Mouse (Mus musculus): Measurements from ENCODE around the gene Plxnc1. TPM values are rescaled to one million over a fixed set of nuclear protein-coding genes. Genes with fewer than 3 reads are reported as not detected.
A peak's percentile ranks its signal among the peaks of the same experiment; 100 is the strongest.

Plxnc1 gene
- 6.7 and 7.1 TPM in 2 replicates for polyA plus RNA-seq (2014; fragmentation: Nextera tagmentation; extraction: Ambion mirVana)

DNA sequence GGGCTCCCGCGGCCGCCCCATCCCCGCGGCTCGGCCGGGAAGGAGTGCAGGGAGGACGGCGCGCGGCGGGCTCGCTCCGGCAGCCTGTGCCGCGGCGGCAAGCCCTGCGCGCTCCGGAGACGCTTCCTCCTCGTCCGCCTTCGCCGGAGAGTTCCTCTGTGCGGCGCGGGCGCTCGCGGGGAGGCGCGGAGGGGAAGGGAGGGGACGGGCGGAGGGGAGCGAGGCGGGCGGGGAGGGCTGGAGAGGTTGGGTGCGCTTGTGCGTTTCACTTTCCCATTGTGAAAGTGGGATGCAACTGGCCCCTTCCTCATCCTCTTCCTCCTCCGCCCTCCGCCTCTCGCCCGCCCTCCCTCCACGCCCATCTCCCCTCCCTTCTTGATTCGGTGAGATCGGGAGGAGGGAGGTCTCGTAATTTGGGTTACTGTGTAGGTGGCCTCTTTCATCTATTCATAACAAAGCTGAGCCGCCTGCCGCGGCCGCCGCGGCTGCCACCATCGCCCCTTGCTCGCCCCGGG is at the start of gene Plxnc1:
Gene Plxnc1, minus strand, starts transcription at position 145 of the 515 bp plus-strand sequence.
- peaks cover 41% of the 10 kb centered on the region for H3K27me3 ChIP-seq (ENCODE audit: control insufficient read depth, insufficient read depth, low read length)
- whole genome bisulfite sequencing (ENCODE audit: insufficient replicate concordance) = 0% methylated on average over 26 of the region's 57 CpGs

DNA sequence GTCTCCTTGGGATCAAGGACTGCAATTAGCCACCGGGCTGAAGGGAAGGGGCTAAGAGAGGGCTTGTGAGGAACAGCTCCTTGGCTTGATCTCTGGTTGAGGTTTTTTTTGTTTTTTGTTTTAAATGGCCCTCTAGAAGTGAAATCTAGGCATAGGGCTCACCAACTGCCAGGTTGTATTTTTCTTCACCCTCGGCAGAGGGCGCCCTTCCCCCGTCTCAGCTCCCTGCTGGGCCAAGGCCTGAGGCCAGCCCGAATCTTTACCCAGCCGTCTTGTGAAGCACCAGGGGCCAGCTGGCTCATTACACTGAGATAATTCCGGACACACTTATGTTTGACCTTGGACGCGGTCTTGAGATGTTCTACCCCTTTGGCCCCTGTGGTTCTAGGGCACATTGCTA is 47.5 kb upstream of the Plxnc1 start:
- WGBS (ENCODE audit: insufficient replicate concordance) = 9% methylated on average over 9 of the region's 9 CpGs
- Histone ChIP-seq H3K36me3 (ENCODE audit: control insufficient read depth, insufficient read depth, low read length) (no peaks in the 10 kb centered on the region), H3K27me3 (ENCODE audit: control insufficient read depth, insufficient read depth, low read length) (no peaks in the 10 kb centered on the region), H3K4me3 (ENCODE audit: low read depth, low read length) (no peak overlapping the region), H3K4me2 (peak overlapping the region; percentile 62), H3K27ac (ENCODE audit: low read depth, low read length) (no peak overlapping the region), H3K9ac (ENCODE audit: low read depth, low read length) (no peak overlapping the region), H3K4me1 (ENCODE audit: control insufficient read depth, insufficient read depth, low read length) (peaks cover 9% of the 10 kb centered on the region; the same call in 1 of the 2 replicates), H3K9me3 (replicated peaks; ENCODE audit: control insufficient read depth, low read length) (no peaks in the 10 kb centered on the region)
- ATAC-seq (replicated peaks; ENCODE audit: insufficient number of reproducible peaks, low FRiP score, low TSS enrichment) = no peak

More for the DNA sequence above, at the start of gene Plxnc1:
- peak within 1 kb of the TSS; percentile 75 for H3K9ac ChIP-seq (ENCODE audit: low read depth, low read length)
- H3K4me3 ChIP-seq (ENCODE audit: low read depth, low read length) = peak within 1 kb of the TSS; percentile 79
- peaks cover 11% of the 10 kb centered on the region for H3K4me1 ChIP-seq (ENCODE audit: control insufficient read depth, insufficient read depth, low read length)
- H3K4me2 ChIP-seq = peak within 1 kb of the TSS; percentile 96
- peak; percentile 29; the same call in 1 of the 2 replicates for ATAC-seq (replicated peaks; ENCODE audit: insufficient number of reproducible peaks, low FRiP score, low TSS enrichment)
- H3K27ac ChIP-seq (ENCODE audit: low read depth, low read length) = peak within 1 kb of the TSS; percentile 46
- no peaks in the 10 kb centered on the region for H3K36me3 ChIP-seq (ENCODE audit: control insufficient read depth, insufficient read depth, low read length)
- no peaks in the 10 kb centered on the region for H3K9me3 ChIP-seq (replicated peaks; ENCODE audit: control insufficient read depth, low read length)

GRCm38 (mm10) chr10:94991564-94992097 is 47.0 kb upstream of the Plxnc1 start:
- no peaks in the 10 kb centered on the region for H3K9me3 ChIP-seq (replicated peaks; ENCODE audit: control insufficient read depth, low read length)
- H3K4me1 ChIP-seq (ENCODE audit: control insufficient read depth, insufficient read depth, low read length) = peaks cover 9% of the 10 kb centered on the region; the same call in 1 of the 2 replicates
- H3K27me3 ChIP-seq (ENCODE audit: control insufficient read depth, insufficient read depth, low read length) = no peaks in the 10 kb centered on the region
- 20% methylated on average over 17 of the region's 17 CpGs for WGBS (ENCODE audit: insufficient replicate concordance)
- H3K4me3 ChIP-seq (ENCODE audit: low read depth, low read length) = peak overlapping the region; percentile 22
- H3K36me3 ChIP-seq (ENCODE audit: control insufficient read depth, insufficient read depth, low read length) = no peaks in the 10 kb centered on the region
- no peak for ATAC-seq (replicated peaks; ENCODE audit: insufficient number of reproducible peaks, low FRiP score, low TSS enrichment)
- H3K9ac ChIP-seq (ENCODE audit: low read depth, low read length) = peak overlapping the region; percentile 40; the same call in 1 of the 2 replicates
- H3K27ac ChIP-seq (ENCODE audit: low read depth, low read length) = no peak overlapping the region
- peak overlapping the region; percentile 62 for H3K4me2 ChIP-seq

GRCm38 (mm10) chr10:94990768-94991563 is 46.3 kb upstream of the Plxnc1 start:
- H3K27ac ChIP-seq (ENCODE audit: low read depth, low read length) = 0 out of 2 replicates have a peak overlapping the region, but pooled peaks have one; percentile 10
- H3K36me3 ChIP-seq (ENCODE audit: control insufficient read depth, insufficient read depth, low read length) = no peaks in the 10 kb centered on the region
- peak overlapping the region; percentile 40; the same call in 1 of the 2 replicates for H3K9ac ChIP-seq (ENCODE audit: low read depth, low read length)
- no peak for ATAC-seq (replicated peaks; ENCODE audit: insufficient number of reproducible peaks, low FRiP score, low TSS enrichment)
- H3K27me3 ChIP-seq (ENCODE audit: control insufficient read depth, insufficient read depth, low read length) = no peaks in the 10 kb centered on the region
- H3K4me3 ChIP-seq (ENCODE audit: low read depth, low read length) = peak overlapping the region; percentile 22
- H3K4me1 ChIP-seq (ENCODE audit: control insufficient read depth, insufficient read depth, low read length) = peaks cover 9% of the 10 kb centered on the region; the same call in 1 of the 2 replicates
- peak overlapping the region; percentile 62 for H3K4me2 ChIP-seq
- no peaks in the 10 kb centered on the region for H3K9me3 ChIP-seq (replicated peaks; ENCODE audit: control insufficient read depth, low read length)
- WGBS (ENCODE audit: insufficient replicate concordance) = 12% methylated on average over 17 of the region's 17 CpGs

GRCm38 (mm10) chr10:94989321-94989720 is 44.7 kb upstream of the Plxnc1 start:
- ATAC-seq (replicated peaks; ENCODE audit: insufficient number of reproducible peaks, low FRiP score, low TSS enrichment) = no peak
- Histone ChIP-seq H3K27me3 (ENCODE audit: control insufficient read depth, insufficient read depth, low read length) (no peaks in the 10 kb centered on the region), H3K9ac (ENCODE audit: low read depth, low read length) (no peak overlapping the region), H3K4me1 (ENCODE audit: control insufficient read depth, insufficient read depth, low read length) (peaks cover 9% of the 10 kb centered on the region; the same call in 1 of the 2 replicates), H3K27ac (ENCODE audit: low read depth, low read length) (no peak overlapping the region), H3K9me3 (replicated peaks; ENCODE audit: control insufficient read depth, low read length) (no peaks in the 10 kb centered on the region), H3K4me3 (ENCODE audit: low read depth, low read length) (no peak overlapping the region), H3K4me2 (no peak overlapping the region), H3K36me3 (ENCODE audit: control insufficient read depth, insufficient read depth, low read length) (no peaks in the 10 kb centered on the region)
- WGBS (ENCODE audit: insufficient replicate concordance) = 76% methylated on average over 5 of the region's 5 CpGs

- Histone ChIP-seq H3K9me3 (replicated peaks; ENCODE audit: control insufficient read depth, low read length) (0 out of 2 replicates have a peak, but pooled peaks cover 3% of the 10 kb centered on the region), H3K36me3 (ENCODE audit: control insufficient read depth, insufficient read depth, low read length) (no peaks in the 10 kb centered on the region), H3K4me2 (no peak overlapping the region), H3K9ac (ENCODE audit: low read depth, low read length) (no peak overlapping the region), H3K27me3 (ENCODE audit: control insufficient read depth, insufficient read depth, low read length) (no peaks in the 10 kb centered on the region), H3K4me1 (ENCODE audit: control insufficient read depth, insufficient read depth, low read length) (no peaks in the 10 kb centered on the region), H3K27ac (ENCODE audit: low read depth, low read length) (no peak overlapping the region), H3K4me3 (ENCODE audit: low read depth, low read length) (no peak overlapping the region)
- ATAC-seq (replicated peaks; ENCODE audit: insufficient number of reproducible peaks, low FRiP score, low TSS enrichment) = no peak
- 30% methylated on average over 1 of the region's 1 CpGs for WGBS (ENCODE audit: insufficient replicate concordance)
Measured at GRCm38 (mm10) chr10:94985103-94985502, 40.5 kb upstream of the Plxnc1 start.

DNA sequence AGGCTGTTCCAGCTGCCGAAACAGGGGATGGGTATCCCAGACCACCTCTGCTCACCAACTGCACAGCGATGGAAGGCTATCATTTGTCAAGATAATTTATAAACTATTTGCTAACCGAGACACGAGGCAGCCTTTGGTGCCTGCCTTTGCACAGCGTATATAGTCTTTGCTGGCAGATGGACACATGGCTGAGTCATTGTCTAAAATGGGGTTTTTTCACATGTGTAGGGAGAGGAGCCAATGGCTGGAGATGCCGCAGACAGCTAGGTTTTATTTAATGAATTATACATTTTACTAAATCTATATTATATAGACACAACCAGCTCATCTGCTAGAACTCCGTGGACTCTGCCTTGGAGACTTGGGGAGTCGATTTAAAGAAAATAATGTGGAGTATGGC is 37.9 kb upstream of the Plxnc1 start:
- no peak overlapping the region for H3K4me2 ChIP-seq
- WGBS (ENCODE audit: insufficient replicate concordance) = 72% methylated on average over 8 of the region's 8 CpGs
- H3K9ac ChIP-seq (ENCODE audit: low read depth, low read length) = no peak overlapping the region
- no peaks in the 10 kb centered on the region for H3K36me3 ChIP-seq (ENCODE audit: control insufficient read depth, insufficient read depth, low read length)
- no peaks in the 10 kb centered on the region for H3K27me3 ChIP-seq (ENCODE audit: control insufficient read depth, insufficient read depth, low read length)
- no peak overlapping the region for H3K4me3 ChIP-seq (ENCODE audit: low read depth, low read length)
- ATAC-seq (replicated peaks; ENCODE audit: insufficient number of reproducible peaks, low FRiP score, low TSS enrichment) = no peak
- H3K27ac ChIP-seq (ENCODE audit: low read depth, low read length) = no peak overlapping the region
- H3K9me3 ChIP-seq (replicated peaks; ENCODE audit: control insufficient read depth, low read length) = 0 out of 2 replicates have a peak, but pooled peaks cover 3% of the 10 kb centered on the region
- H3K4me1 ChIP-seq (ENCODE audit: control insufficient read depth, insufficient read depth, low read length) = no peaks in the 10 kb centered on the region

DNA sequence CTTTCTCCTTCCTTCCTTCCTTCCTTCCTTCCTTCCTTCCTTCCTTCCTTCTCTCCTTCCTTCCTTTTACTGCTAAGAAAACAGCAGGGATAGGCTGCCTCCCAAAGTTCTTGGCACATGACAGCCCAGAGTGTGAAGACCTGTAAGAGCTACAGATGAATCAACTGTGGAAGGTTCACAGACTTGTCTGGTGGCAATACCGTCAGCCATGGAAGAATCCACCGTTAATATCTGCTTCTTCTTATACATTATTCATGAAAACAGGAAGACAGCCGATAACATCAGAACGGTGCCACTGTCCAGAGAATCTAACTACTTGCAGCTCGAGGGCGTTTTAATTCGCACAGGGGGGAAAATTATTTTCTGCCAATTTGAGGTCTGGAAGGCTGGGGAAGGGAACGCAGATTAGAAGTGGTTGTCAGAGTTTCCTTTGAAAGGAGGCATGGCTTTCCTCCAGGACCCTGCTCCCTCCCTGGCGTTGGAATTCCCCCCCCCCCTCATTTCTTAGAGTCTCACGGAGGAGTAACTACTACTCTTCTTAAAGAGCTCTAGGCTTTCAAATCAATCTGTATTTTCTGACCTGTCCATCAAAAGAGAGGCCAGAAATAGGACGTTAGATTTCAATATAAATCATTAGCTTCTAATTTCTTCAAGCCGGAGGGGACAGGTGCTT is 37.0 kb upstream of the Plxnc1 start:
- no peak overlapping the region for H3K9ac ChIP-seq (ENCODE audit: low read depth, low read length)
- 43% methylated on average over 12 of the region's 12 CpGs for WGBS (ENCODE audit: insufficient replicate concordance)
- 0 out of 2 replicates have a peak, but pooled peaks cover 3% of the 10 kb centered on the region for H3K9me3 ChIP-seq (replicated peaks; ENCODE audit: control insufficient read depth, low read length)
- no peaks in the 10 kb centered on the region for H3K4me1 ChIP-seq (ENCODE audit: control insufficient read depth, insufficient read depth, low read length)
- no peaks in the 10 kb centered on the region for H3K36me3 ChIP-seq (ENCODE audit: control insufficient read depth, insufficient read depth, low read length)
- no peak overlapping the region for H3K27ac ChIP-seq (ENCODE audit: low read depth, low read length)
- no peak for ATAC-seq (replicated peaks; ENCODE audit: insufficient number of reproducible peaks, low FRiP score, low TSS enrichment)
- no peaks in the 10 kb centered on the region for H3K27me3 ChIP-seq (ENCODE audit: control insufficient read depth, insufficient read depth, low read length)
- H3K4me3 ChIP-seq (ENCODE audit: low read depth, low read length) = no peak overlapping the region
- H3K4me2 ChIP-seq = no peak overlapping the region

Measured in heart, embryonic 11.5 days (tissue).